20 mouse cellular contexts compared by ENCODE assay signal in genomic region chr7:97877846-97878538, GRCm38 (mm10).
DNase-seq lines count a peak whose midpoint lies in the region.
"Had no signal": no experiment of that assay in that cellular context is flagged by ENCODE, and none has a peak within 500 bp of the region (broad histone marks: within the 10 kb centered on the region; RNA-seq: fewer than 3 reads in every experiment).

No protein-coding gene starts in this region.

- DNase-seq in embryo, embryonic 11 days: peak; percentile 1
- no peak for DNase-seq in embryo, embryonic 10.5 days (ENCODE audit: low spot score)
- DNase-seq in naive thymus-derived CD4-positive, alpha-beta T cell, adult 2 months (ENCODE audit: low read depth): peak; percentile 45
- DNase-seq in thymus, postnatal 14 days: peak; percentile 72
- DNase-seq in right cerebral cortex, adult 18-20 months: no peak
- DNase-seq in urinary bladder, adult 18-20 months (ENCODE audit: low spot score in 2 of 2): no peak
- DNase-seq in neural tube, embryonic 10.5 days (ENCODE audit: extremely low spot score, low spot score): no peak
- DNase-seq in retina, embryonic 14.5 days (ENCODE audit: low spot score): no peak
- DNase-seq: adrenal gland, postnatal 10 days; cerebellum, adult 8-10 months; cerebellum, postnatal 25 days; gastrocnemius, adult 2 months; heart, adult 2 months; heart, postnatal 10 days; kidney, adult 18-20 months; layer of hippocampus, postnatal 36 days; left cerebral cortex, postnatal 4 days; liver, postnatal 0 days; lung, postnatal 36 days; right cerebral cortex, postnatal 4 days had no signal

Comparison
In these comparisons a context has a peak if more than half of its experiments do, and no peak if none do; other contexts are left out.
1. DNase-seq: peak in embryo, embryonic 11 days (single experiment), naive thymus-derived CD4-positive, alpha-beta T cell, adult 2 months (single experiment) and thymus, postnatal 14 days (single experiment); none in embryo, embryonic 10.5 days (single experiment), right cerebral cortex, adult 18-20 months (single experiment), urinary bladder, adult 18-20 months (0 of 2), neural tube, embryonic 10.5 days (single experiment) and retina, embryonic 14.5 days (single experiment).